10 mouse cellular contexts compared by ENCODE assay signal in genomic region chr2:6128881-6129280, GRCm38 (mm10). TPM values are rescaled to one million over a fixed set of nuclear protein-coding genes. Genes with fewer than 3 reads are reported as not detected.
DNase-seq lines count a peak whose midpoint lies in the region; ATAC-seq and TF ChIP-seq lines count a peak whose summit lies in the region.
"Had no signal": no experiment of that assay in that cellular context is flagged by ENCODE, and none has a peak within 500 bp of the region (broad histone marks: within the 10 kb centered on the region; RNA-seq: fewer than 3 reads in every experiment).

No protein-coding gene starts in this region.

- intact Hi-C loops in gastrocnemius, postnatal 36 days (cut with DNase I): no loop called here

- peak overlapping the region; percentile 69; the same call in 1 of the 2 replicates for H3K4me3 ChIP-seq in layer of hippocampus, adult 2 months
- no peak overlapping the region for H3K4me3 ChIP-seq in forebrain, embryonic 14.5 days (ENCODE audit: low read depth, low read length)
- H3K4me3 ChIP-seq in limb, embryonic 13.5 days: peak overlapping the region; percentile 68
- H3K4me3 ChIP-seq in neural tube, embryonic 13.5 days: peak overlapping the region; percentile 63

- H3K9me3 ChIP-seq in forebrain, embryonic 14.5 days (replicated peaks; ENCODE audit: control insufficient read depth, low read length): no peaks in the 10 kb centered on the region
- H3K9me3 ChIP-seq in limb, embryonic 13.5 days: no peaks in the 10 kb centered on the region
- no peaks in the 10 kb centered on the region for H3K9me3 ChIP-seq in neural tube, embryonic 13.5 days

- peak overlapping the region; percentile 49; the same call in 1 of the 2 replicates for H3K27ac ChIP-seq in layer of hippocampus, adult 2 months
- no peak overlapping the region for H3K27ac ChIP-seq in forebrain, embryonic 14.5 days (ENCODE audit: low read depth, low read length)
- no peak overlapping the region for H3K27ac ChIP-seq in limb, embryonic 13.5 days
- no peak overlapping the region for H3K27ac ChIP-seq in neural tube, embryonic 13.5 days (replicated peaks)

- no peak for DNase-seq in layer of hippocampus, adult 2 months (ENCODE audit: low spot score in 2 of 2)
- no peak for DNase-seq in layer of hippocampus, postnatal 36 days
- no peak for DNase-seq in forebrain, embryonic 14.5 days (ENCODE audit: low spot score)
- no peak for DNase-seq in right cerebral cortex, postnatal 14 days
- DNase-seq in right cerebral cortex, adult 18-20 months: no peak
- no peak for DNase-seq in gastrocnemius, postnatal 36 days
- DNase-seq: cerebellum, adult 11 months; thymus, adult 18-20 months had no signal

- peaks cover 16% of the 10 kb centered on the region for H3K27me3 ChIP-seq in forebrain, embryonic 14.5 days (replicated peaks; ENCODE audit: control insufficient read depth, insufficient read depth, low read length)
- peaks cover 28% of the 10 kb centered on the region for H3K27me3 ChIP-seq in limb, embryonic 13.5 days
- H3K27me3 ChIP-seq in neural tube, embryonic 13.5 days: peaks cover 36% of the 10 kb centered on the region

- WGBS in forebrain, embryonic 14.5 days: 47% methylated on average over 8 of the region's 8 CpGs
- WGBS in limb, embryonic 13.5 days: 48% methylated on average over 8 of the region's 8 CpGs
- WGBS in neural tube, embryonic 13.5 days: 48% methylated on average over 8 of the region's 8 CpGs

- 0 out of 2 replicates have a peak overlapping the region, but pooled peaks have one; percentile 95 for H3K4me2 ChIP-seq in forebrain, embryonic 14.5 days (ENCODE audit: low read length)
- peak overlapping the region; percentile 82 for H3K4me2 ChIP-seq in limb, embryonic 13.5 days (replicated peaks)
- peak overlapping the region; percentile 92 for H3K4me2 ChIP-seq in neural tube, embryonic 13.5 days

- H3K4me1 ChIP-seq in forebrain, embryonic 14.5 days (ENCODE audit: control insufficient read depth, insufficient read depth, low read length): no peaks in the 10 kb centered on the region
- H3K4me1 ChIP-seq in limb, embryonic 13.5 days: peaks cover 12% of the 10 kb centered on the region; the same call in 1 of the 2 replicates
- peaks cover 8% of the 10 kb centered on the region; the same call in 1 of the 2 replicates for H3K4me1 ChIP-seq in neural tube, embryonic 13.5 days (replicated peaks)

- ATAC-seq in forebrain, embryonic 14.5 days: no peak
- ATAC-seq in limb, embryonic 13.5 days (ENCODE audit: low FRiP score, low read depth): no peak
- no peak for ATAC-seq in neural tube, embryonic 13.5 days (ENCODE audit: low read depth)

- H3K9ac ChIP-seq in forebrain, embryonic 14.5 days (ENCODE audit: low read length): no peak overlapping the region
- 0 out of 2 replicates have a peak overlapping the region, but pooled peaks have one; percentile 67 for H3K9ac ChIP-seq in limb, embryonic 13.5 days
- H3K9ac ChIP-seq in neural tube, embryonic 13.5 days: no peak overlapping the region

- no peaks in the 10 kb centered on the region for H3K36me3 ChIP-seq in forebrain, embryonic 14.5 days (ENCODE audit: control insufficient read depth, insufficient read depth, low read length)
- no peaks in the 10 kb centered on the region for H3K36me3 ChIP-seq in limb, embryonic 13.5 days
- H3K36me3 ChIP-seq in neural tube, embryonic 13.5 days: no peaks in the 10 kb centered on the region

- no peak for TF ChIP-seq CTCF in layer of hippocampus, adult 2 months (conservative IDR thresholded peaks at IDR 0.05)

RNA-seq across cellular contexts. Expression of gene Proser2, which starts 1.1 kb away (rescaled TPM):
- 1 to 10 TPM; 2.0 to 2.1 TPM for total RNA-seq in layer of hippocampus, adult 2 months (2021)
- 1 to 10 TPM; 2.2 to 2.3 TPM for total RNA-seq in layer of hippocampus, postnatal 36 days (2021)
- 1.8 and 3.4 TPM in 2 replicates for polyA plus RNA-seq in forebrain, embryonic 14.5 days (2014; fragmentation: Nextera tagmentation; extraction: Ambion mirVana)
- 6.8 and 8.8 TPM in 2 replicates for polyA plus RNA-seq in limb, embryonic 13.5 days (2015; fragmentation: Nextera tagmentation; extraction: Ambion mirVana)
- 4.7 and 5.6 TPM in 2 replicates for polyA plus RNA-seq in neural tube, embryonic 13.5 days (2015; fragmentation: Nextera tagmentation; extraction: Ambion mirVana)
- 1 to 10 TPM in 1 of 2 experiments, under 1 TPM in 1; 0.94 to 1.3 TPM for total RNA-seq in gastrocnemius, postnatal 36 days (2021)
